Comparison of ENCODE assay signal across 8 mouse cellular contexts in the genomic region with DNA sequence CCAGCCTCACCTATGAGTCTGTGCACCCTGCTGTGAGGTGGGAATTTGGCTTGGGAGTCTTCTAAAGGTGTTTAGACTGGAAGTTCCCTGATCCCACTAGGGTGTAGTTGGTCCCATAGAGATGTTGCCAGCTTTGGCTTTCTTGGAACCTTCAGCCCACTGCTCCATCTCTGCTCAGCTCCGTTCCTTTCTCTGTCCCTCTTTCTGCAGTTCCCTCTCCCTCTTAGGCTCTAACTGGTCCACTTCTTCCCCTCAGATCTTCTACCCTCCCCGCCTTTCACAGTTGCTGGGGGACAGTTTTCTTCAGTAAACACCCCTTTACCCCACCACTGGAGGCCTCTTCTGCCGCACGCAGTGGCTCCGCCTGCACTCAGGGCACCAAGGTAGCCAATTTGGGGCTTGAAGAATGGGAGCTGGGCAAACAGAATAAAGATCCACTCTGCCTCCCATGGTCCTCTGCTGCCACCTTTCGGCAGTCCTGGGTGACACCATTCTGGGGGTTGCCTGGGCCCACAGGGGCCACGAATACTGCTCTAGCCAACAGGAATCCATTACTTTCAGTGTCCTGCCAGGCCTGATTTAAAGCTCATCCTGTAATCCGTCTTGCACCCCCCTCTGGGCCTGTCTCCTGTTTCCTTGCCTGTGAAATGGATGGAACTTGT.
DNase-seq lines count a peak whose midpoint lies in the region; ATAC-seq and TF ChIP-seq lines count a peak whose summit lies in the region.

No protein-coding gene starts in this region.

- CTCF ChIA-PET in Patski (lab: Charles Lee): interaction anchor here (0.7 to 1.7 kb wide), 8 partner anchors 11 to 528 kb away, joined by 3 to 7 read pairs (median 4); no protein-coding TSS in a partner anchor

- no peak overlapping the region for H3K27ac ChIP-seq in cerebellum, adult 2 months (ENCODE audit: insufficient read depth, low read length)
- H3K27ac ChIP-seq in hindbrain, embryonic 16.5 days (ENCODE audit: low read depth, low read length): no peak overlapping the region
- H3K27ac ChIP-seq in midbrain, embryonic 12.5 days (replicated peaks): no peak overlapping the region

- POLR2A ChIA-PET in Patski (lab: Charles Lee): interaction anchor here (0.6 kb wide), 1 partner anchor 394 kb away, joined by 4 read pairs; no protein-coding TSS in a partner anchor

- H3K27me3 ChIP-seq in Patski: peaks cover 19% of the 10 kb centered on the region
- no peaks in the 10 kb centered on the region for H3K27me3 ChIP-seq in cerebellum, adult 2 months (ENCODE audit: control insufficient read depth, insufficient read depth, low read length)
- peaks cover 13% of the 10 kb centered on the region for H3K27me3 ChIP-seq in hindbrain, embryonic 16.5 days (replicated peaks; ENCODE audit: control insufficient read depth, insufficient read depth, low read length)
- H3K27me3 ChIP-seq in midbrain, embryonic 12.5 days: peaks cover 75% of the 10 kb centered on the region

- 8% methylated on average over 8 of the region's 8 CpGs for WGBS in cerebellum, adult 2 months
- 24% methylated on average over 8 of the region's 8 CpGs for WGBS in hindbrain, embryonic 16.5 days
- WGBS in midbrain, embryonic 12.5 days: 33% methylated on average over 8 of the region's 8 CpGs

- H3K9ac ChIP-seq in hindbrain, embryonic 16.5 days (ENCODE audit: low read depth, low read length): no peak overlapping the region
- H3K9ac ChIP-seq in midbrain, embryonic 12.5 days (replicated peaks): no peak overlapping the region

- intact Hi-C loops in left cerebral cortex, postnatal 10 days (cut with DNase I): loop anchor here (2.0 kb wide), 1 partner anchor 523 kb away; no protein-coding TSS in a partner anchor

- no peaks in the 10 kb centered on the region for H3K4me1 ChIP-seq in cerebellum, adult 2 months (ENCODE audit: control insufficient read depth, insufficient read depth, low read length)
- no peaks in the 10 kb centered on the region for H3K4me1 ChIP-seq in hindbrain, embryonic 16.5 days (ENCODE audit: control insufficient read depth, insufficient read depth, low read depth, low read length)
- no peaks in the 10 kb centered on the region for H3K4me1 ChIP-seq in midbrain, embryonic 12.5 days

- TF ChIP-seq CTCF in Patski (IDR thresholded peaks at IDR 0.05): no peak
- TF ChIP-seq CTCF in cerebellum, adult 2 months (IDR thresholded peaks at IDR 0.05; ENCODE audit: borderline replicate concordance, insufficient read depth, low read depth, low read length): peak; percentile 78

- peak; percentile 68 for ATAC-seq in Patski
- peak; percentile 81 for ATAC-seq in hindbrain, embryonic 16.5 days
- peak; percentile 71 for ATAC-seq in midbrain, embryonic 12.5 days (ENCODE audit: low FRiP score, low read depth)
- ATAC-seq in erythroblast, adult 5-6 weeks (replicated peaks; ENCODE audit: low FRiP score, poor library complexity, severe bottlenecking): no peak

- no peak overlapping the region for H3K4me2 ChIP-seq in hindbrain, embryonic 16.5 days (ENCODE audit: low read length)
- no peak overlapping the region for H3K4me2 ChIP-seq in midbrain, embryonic 12.5 days (replicated peaks)

- DNase-seq in Patski (ENCODE audit: low read depth, low spot score): no peak
- DNase-seq in cerebellum, adult 2 months: peak; percentile 18 to 55
- DNase-seq in forelimb bud, embryonic 11.5 days (ENCODE audit: low read depth, low spot score): peak; percentile 72
- DNase-seq in left cerebral cortex, postnatal 10 days (ENCODE audit: extremely low spot score in 1 of 2, low spot score in 2 of 2): peak; percentile 11 to 66
- peak; percentile 11 for DNase-seq in spleen, adult 12 weeks (ENCODE audit: low spot score)

- TF ChIP-seq POLR2A in cerebellum, adult 2 months (IDR thresholded peaks at IDR 0.05; ENCODE audit: borderline replicate concordance, insufficient read depth, low read length): no peak

- H3K9me3 ChIP-seq in hindbrain, embryonic 16.5 days (ENCODE audit: control insufficient read depth, low read length): no peaks in the 10 kb centered on the region
- H3K9me3 ChIP-seq in midbrain, embryonic 12.5 days: no peaks in the 10 kb centered on the region

- in situ Hi-C loops in Patski (cut with MboI; ENCODE audit: low pct_unique_long_range_greater_than_20kb): loop anchor here (5.0 kb wide), 3 partner anchors 71 to 526 kb away; no protein-coding TSS in a partner anchor

- H3K36me3 ChIP-seq in hindbrain, embryonic 16.5 days (ENCODE audit: control insufficient read depth, insufficient read depth, low read length): no peaks in the 10 kb centered on the region
- no peaks in the 10 kb centered on the region for H3K36me3 ChIP-seq in midbrain, embryonic 12.5 days

- H3K4me3 ChIP-seq in cerebellum, adult 2 months (replicated peaks; ENCODE audit: insufficient read depth, low read depth, low read length): no peak overlapping the region
- no peak overlapping the region for H3K4me3 ChIP-seq in hindbrain, embryonic 16.5 days (ENCODE audit: low read length)
- H3K4me3 ChIP-seq in midbrain, embryonic 12.5 days: no peak overlapping the region
